ENCODE assay signal across 14 mouse cellular contexts in genomic region chr10:81144667-81145066, GRCm38 (mm10). TPM values are rescaled to one million over a fixed set of nuclear protein-coding genes. Genes with fewer than 3 reads are reported as not detected.
A peak's percentile ranks its signal among the peaks of the same experiment; 100 is the strongest.
DNase-seq lines count a peak whose midpoint lies in the region; ATAC-seq and TF ChIP-seq lines count a peak whose summit lies in the region.
"Had no signal": no experiment of that assay in that cellular context is flagged by ENCODE, and none has a peak within 500 bp of the region (broad histone marks: within the 10 kb centered on the region; RNA-seq: fewer than 3 reads in every experiment).

No protein-coding gene starts in this region.

- no peak overlapping the region for H3K4me2 ChIP-seq in heart, embryonic 12.5 days
- H3K4me2 ChIP-seq in lung, postnatal 0 days (replicated peaks; ENCODE audit: low read depth, low read length), result no peak overlapping the region
- no peak overlapping the region for H3K4me2 ChIP-seq in stomach, embryonic 15.5 days
- H3K4me2 ChIP-seq: hindbrain, embryonic 15.5 days; lung, embryonic 14.5 days; midbrain, embryonic 13.5 days had no signal

- TF ChIP-seq CTCF in lung, postnatal 0 days (IDR thresholded peaks at IDR 0.05), result no peak

- 91% methylated on average over 27 of the region's 27 CpGs for WGBS in heart, embryonic 12.5 days
- 84% methylated on average over 27 of the region's 27 CpGs for WGBS in lung, postnatal 0 days
- WGBS in stomach, embryonic 15.5 days, result 91% methylated on average over 27 of the region's 27 CpGs

- H3K9me3 ChIP-seq in heart, embryonic 12.5 days (replicated peaks), result no peaks in the 10 kb centered on the region
- H3K9me3 ChIP-seq in lung, postnatal 0 days (ENCODE audit: low read length), result no peaks in the 10 kb centered on the region
- no peaks in the 10 kb centered on the region for H3K9me3 ChIP-seq in stomach, embryonic 15.5 days
- H3K9me3 ChIP-seq: hindbrain, embryonic 15.5 days; midbrain, embryonic 13.5 days had no signal

- intact Hi-C loops in heart, postnatal 25 days (cut with DNase I), result no loop called here

- peak; percentile 97 for DNase-seq in heart, adult 11 months
- peak; percentile 63 for DNase-seq in lung, postnatal 10 days
- DNase-seq in lung, postnatal 0 days (ENCODE audit: low spot score), result no peak
- peak; percentile 49 for DNase-seq in heart, postnatal 25 days (ENCODE audit: low spot score)
- DNase-seq in frontal cortex, postnatal 36 days (ENCODE audit: low spot score in 2 of 2), result no peak
- no peak for DNase-seq in embryo, embryonic 11 days
- DNase-seq: cerebellum, adult 9-11 months; lung, embryonic 14.5 days; thymus, postnatal 14 days had no signal

- no peak overlapping the region for H3K4me3 ChIP-seq in heart, embryonic 12.5 days
- no peak overlapping the region for H3K4me3 ChIP-seq in lung, postnatal 0 days (ENCODE audit: low read depth, low read length)
- no peak overlapping the region for H3K4me3 ChIP-seq in stomach, embryonic 15.5 days (replicated peaks)
- H3K4me3 ChIP-seq: forebrain, embryonic 10.5 days; hindbrain, embryonic 15.5 days; midbrain, embryonic 13.5 days had no signal

- H3K36me3 ChIP-seq in heart, embryonic 12.5 days, result peaks cover 71% of the 10 kb centered on the region
- peaks cover 43% of the 10 kb centered on the region for H3K36me3 ChIP-seq in lung, postnatal 0 days (ENCODE audit: insufficient read depth, low read length)
- peaks cover 65% of the 10 kb centered on the region for H3K36me3 ChIP-seq in stomach, embryonic 15.5 days

- no peaks in the 10 kb centered on the region for H3K27me3 ChIP-seq in heart, embryonic 12.5 days (replicated peaks)
- H3K27me3 ChIP-seq in lung, postnatal 0 days (replicated peaks; ENCODE audit: insufficient read depth, low read length), result no peaks in the 10 kb centered on the region
- H3K27me3 ChIP-seq in stomach, embryonic 15.5 days (replicated peaks), result no peaks in the 10 kb centered on the region
- H3K27me3 ChIP-seq: hindbrain, embryonic 15.5 days; midbrain, embryonic 13.5 days had no signal

- no peak for ATAC-seq in heart, embryonic 12.5 days (ENCODE audit: insufficient number of reproducible peaks, low FRiP score)
- no peak for ATAC-seq in lung, postnatal 0 days
- no peak for ATAC-seq in stomach, embryonic 15.5 days (ENCODE audit: insufficient read depth, low FRiP score, low read depth)
- ATAC-seq: midbrain, embryonic 13.5 days had no signal

- no peak overlapping the region for H3K27ac ChIP-seq in heart, embryonic 12.5 days (ENCODE audit: poor library complexity, severe bottlenecking)
- H3K27ac ChIP-seq in lung, postnatal 0 days (ENCODE audit: low read length), result no peak overlapping the region
- peak overlapping the region; percentile 84; the same call in 1 of the 2 replicates for H3K27ac ChIP-seq in stomach, embryonic 15.5 days
- H3K27ac ChIP-seq: forebrain, embryonic 10.5 days; hindbrain, embryonic 15.5 days; midbrain, embryonic 13.5 days had no signal

- no peak for TF ChIP-seq EP300 in lung, postnatal 0 days (IDR thresholded peaks at IDR 0.05)

- H3K4me1 ChIP-seq in heart, embryonic 12.5 days (replicated peaks), result peaks cover 59% of the 10 kb centered on the region
- peaks cover 32% of the 10 kb centered on the region for H3K4me1 ChIP-seq in lung, postnatal 0 days (ENCODE audit: insufficient read depth, low read depth, low read length)
- peaks cover 51% of the 10 kb centered on the region for H3K4me1 ChIP-seq in stomach, embryonic 15.5 days

- no peak overlapping the region for H3K9ac ChIP-seq in heart, embryonic 12.5 days
- no peak overlapping the region for H3K9ac ChIP-seq in lung, postnatal 0 days (replicated peaks; ENCODE audit: low read depth)
- H3K9ac ChIP-seq in stomach, embryonic 15.5 days, result no peak overlapping the region
- H3K9ac ChIP-seq: hindbrain, embryonic 15.5 days; lung, embryonic 14.5 days; midbrain, embryonic 13.5 days had no signal

RNA-seq across cellular contexts. Expression of gene Zbtb7a, which starts 9.6 kb away (rescaled TPM):
- polyA plus RNA-seq in heart, embryonic 12.5 days (2016; fragmentation: Nextera tagmentation; extraction: Ambion mirVana), result 24.7 and 24.8 TPM in 2 replicates
- polyA plus RNA-seq in lung, postnatal 0 days (2015; fragmentation: Nextera tagmentation; extraction: Ambion mirVana), result 58.2 and 62.0 TPM in 2 replicates
- 10 to 100 TPM; 34.5 to 42.2 TPM for total RNA-seq in heart, postnatal 25 days (2021)
- polyA plus RNA-seq in stomach, embryonic 15.5 days (2015; fragmentation: Nextera tagmentation; extraction: Ambion mirVana), result 56.2 and 60.1 TPM in 2 replicates

RNA-seq across cellular contexts. Expression of gene Pias4, which starts 23.1 kb away (rescaled TPM):
- polyA plus RNA-seq in heart, embryonic 12.5 days (2016; fragmentation: Nextera tagmentation; extraction: Ambion mirVana), result 36.0 and 36.1 TPM in 2 replicates
- polyA plus RNA-seq in lung, postnatal 0 days (2015; fragmentation: Nextera tagmentation; extraction: Ambion mirVana), result 27.9 TPM in 2 replicates
- 10 to 100 TPM; 15.6 to 17.4 TPM for total RNA-seq in heart, postnatal 25 days (2021)
- polyA plus RNA-seq in stomach, embryonic 15.5 days (2015; fragmentation: Nextera tagmentation; extraction: Ambion mirVana), result 41.8 and 44.9 TPM in 2 replicates

RNA-seq across cellular contexts. Expression of gene Eef2, which starts 31.8 kb away (rescaled TPM):
- 408 and 433 TPM in 2 replicates for polyA plus RNA-seq in heart, embryonic 12.5 days (2016; fragmentation: Nextera tagmentation; extraction: Ambion mirVana)
- 509 and 537 TPM in 2 replicates for polyA plus RNA-seq in lung, postnatal 0 days (2015; fragmentation: Nextera tagmentation; extraction: Ambion mirVana)
- total RNA-seq in heart, postnatal 25 days (2021), result 1,000 to 10,000 TPM in 1 of 2 experiments, 100 to 1,000 TPM in 1; 925 to 1,035 TPM
- polyA plus RNA-seq in stomach, embryonic 15.5 days (2015; fragmentation: Nextera tagmentation; extraction: Ambion mirVana), result 517 and 544 TPM in 2 replicates

RNA-seq across cellular contexts. Expression of gene Dapk3, which starts 38.1 kb away (rescaled TPM):
- polyA plus RNA-seq in heart, embryonic 12.5 days (2016; fragmentation: Nextera tagmentation; extraction: Ambion mirVana), result 62.8 and 69.0 TPM in 2 replicates
- polyA plus RNA-seq in lung, postnatal 0 days (2015; fragmentation: Nextera tagmentation; extraction: Ambion mirVana), result 48.9 and 50.2 TPM in 2 replicates
- 10 to 100 TPM; 26.4 to 28.7 TPM for total RNA-seq in heart, postnatal 25 days (2021)
- 61.9 and 65.4 TPM in 2 replicates for polyA plus RNA-seq in stomach, embryonic 15.5 days (2015; fragmentation: Nextera tagmentation; extraction: Ambion mirVana)

RNA-seq across cellular contexts. Expression of gene Map2k2, which starts 39.0 kb away (rescaled TPM):
- polyA plus RNA-seq in heart, embryonic 12.5 days (2016; fragmentation: Nextera tagmentation; extraction: Ambion mirVana), result 161 and 165 TPM in 2 replicates
- 118 and 121 TPM in 2 replicates for polyA plus RNA-seq in lung, postnatal 0 days (2015; fragmentation: Nextera tagmentation; extraction: Ambion mirVana)
- 100 to 1,000 TPM; 122 to 123 TPM for total RNA-seq in heart, postnatal 25 days (2021)
- polyA plus RNA-seq in stomach, embryonic 15.5 days (2015; fragmentation: Nextera tagmentation; extraction: Ambion mirVana), result 159 and 181 TPM in 2 replicates

Comparison
In these comparisons a context has a peak if more than half of its experiments do, and no peak if none do; other contexts are left out.
1. DNase-seq: peak in heart, adult 11 months (single experiment), lung, postnatal 10 days (single experiment) and heart, postnatal 25 days (single experiment); none in lung, postnatal 0 days (single experiment), frontal cortex, postnatal 36 days (0 of 2) and embryo, embryonic 11 days (single experiment).